Mouse (Mus musculus): ENCODE data around the gene Tldc1. TPM values are rescaled to one million over a fixed set of nuclear protein-coding genes. Genes with fewer than 3 reads are reported as not detected.

Gene Tldc1
- polyA plus RNA-seq, 1 experiment from 2014 or later, result 14.4 TPM

DNA sequence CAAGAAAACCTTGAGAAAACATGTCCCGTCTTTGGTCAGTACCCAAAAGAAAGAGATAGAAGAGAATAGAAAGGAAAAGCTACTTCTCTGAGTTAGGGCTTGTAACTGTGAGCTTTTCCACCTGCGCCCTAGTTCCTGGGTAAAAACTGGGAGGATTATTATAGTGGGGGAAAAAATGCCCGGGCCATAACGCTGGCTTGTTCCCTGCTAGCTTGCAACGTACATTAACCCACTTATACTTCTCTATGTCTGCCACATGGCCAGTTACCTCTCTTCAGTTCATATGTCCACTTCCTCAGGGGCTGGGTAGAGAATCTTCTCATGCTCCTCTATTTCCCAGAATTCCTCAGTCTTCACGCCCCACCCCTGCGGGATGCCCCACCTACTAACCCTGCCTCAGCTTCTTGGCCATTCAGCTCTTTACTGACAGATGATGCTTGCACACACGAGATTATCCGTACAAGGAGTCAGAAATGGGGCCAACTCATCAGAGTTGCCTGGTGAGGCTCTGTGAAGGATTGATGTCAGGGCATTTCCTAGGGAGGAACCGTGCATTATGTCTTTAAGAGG is 41.8 kb downstream of the Tldc1 start:
- H3K4me3 ChIP-seq, result no peak overlapping the region
- H3K27ac ChIP-seq, result no peak overlapping the region
- no peaks in the 10 kb centered on the region for H3K4me1 ChIP-seq
- H3K9me3 ChIP-seq, result no peaks in the 10 kb centered on the region
- no peak overlapping the region for H3K4me2 ChIP-seq (replicated peaks)
- H3K36me3 ChIP-seq, result no peaks in the 10 kb centered on the region
- no peak overlapping the region for H3K9ac ChIP-seq
- WGBS, result 86% methylated on average over 10 of the region's 10 CpGs
- ATAC-seq (ENCODE audit: insufficient number of reproducible peaks, insufficient read depth, low FRiP score, low TSS enrichment), result no peak
- no peaks in the 10 kb centered on the region for H3K27me3 ChIP-seq

DNA sequence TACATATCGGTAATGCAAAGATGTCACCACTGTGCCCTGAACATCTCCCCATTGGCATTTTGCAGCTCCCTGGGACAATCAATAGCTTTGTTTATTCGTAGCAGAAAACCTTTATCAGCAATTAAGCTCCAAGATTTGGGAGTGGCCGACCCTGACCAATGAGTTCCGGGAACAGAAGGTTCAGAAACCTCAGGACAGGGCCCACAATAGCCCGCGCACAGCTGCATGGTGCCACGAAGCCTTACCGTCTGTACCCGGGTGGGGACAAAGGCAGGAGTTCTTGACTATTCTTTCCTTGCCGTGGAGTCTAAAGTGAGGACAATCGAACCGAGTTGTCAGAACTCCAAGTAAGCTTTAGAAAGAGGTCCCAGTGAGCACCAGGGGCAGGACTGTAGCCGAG is 46.1 kb downstream of the Tldc1 start:
- Histone ChIP-seq H3K4me1 (0 out of 2 replicates have a peak, but pooled peaks cover 4% of the 10 kb centered on the region), H3K27me3 (no peaks in the 10 kb centered on the region), H3K36me3 (no peaks in the 10 kb centered on the region), H3K9ac (no peak overlapping the region), H3K27ac (no peak overlapping the region), H3K9me3 (no peaks in the 10 kb centered on the region), H3K4me2 (replicated peaks) (no peak overlapping the region), H3K4me3 (no peak overlapping the region)
- WGBS, result 87% methylated on average over 13 of the region's 13 CpGs
- no peak for ATAC-seq (ENCODE audit: insufficient number of reproducible peaks, insufficient read depth, low FRiP score, low TSS enrichment)

DNA sequence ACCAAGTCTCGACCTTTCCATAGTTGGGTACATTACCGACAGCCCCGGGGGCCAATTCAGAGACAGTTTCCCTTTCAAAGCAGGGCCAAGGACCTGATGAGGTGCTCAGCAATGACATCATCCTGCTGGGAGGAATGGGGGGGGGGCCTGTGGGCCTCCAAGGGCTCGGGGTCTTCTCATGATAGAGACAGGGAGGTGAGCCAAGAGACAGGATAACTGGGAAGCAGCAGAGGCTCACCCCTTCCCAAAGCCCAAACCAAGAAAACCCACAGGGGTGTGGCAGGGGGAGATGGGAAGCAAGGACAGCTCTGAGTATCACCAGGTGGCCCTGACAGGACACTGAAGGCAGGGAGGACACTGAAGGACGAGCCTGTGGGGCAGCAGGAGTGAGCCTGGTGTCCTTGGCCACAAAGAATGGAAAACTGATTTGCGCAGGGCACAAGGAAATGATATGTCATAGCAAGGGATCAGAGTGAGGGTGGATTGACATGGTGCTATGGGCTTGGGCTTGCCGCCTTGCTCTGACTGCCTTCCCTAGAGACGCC is 49.8 kb downstream of the Tldc1 start:
- Histone ChIP-seq H3K4me1 (0 out of 2 replicates have a peak, but pooled peaks cover 4% of the 10 kb centered on the region), H3K36me3 (no peaks in the 10 kb centered on the region), H3K4me3 (no peak overlapping the region), H3K27ac (no peak overlapping the region), H3K27me3 (no peaks in the 10 kb centered on the region), H3K9ac (no peak overlapping the region), H3K4me2 (replicated peaks) (no peak overlapping the region), H3K9me3 (no peaks in the 10 kb centered on the region)
- no peak for ATAC-seq (ENCODE audit: insufficient number of reproducible peaks, insufficient read depth, low FRiP score, low TSS enrichment)
- whole genome bisulfite sequencing, result 85% methylated on average over 8 of the region's 8 CpGs

DNA sequence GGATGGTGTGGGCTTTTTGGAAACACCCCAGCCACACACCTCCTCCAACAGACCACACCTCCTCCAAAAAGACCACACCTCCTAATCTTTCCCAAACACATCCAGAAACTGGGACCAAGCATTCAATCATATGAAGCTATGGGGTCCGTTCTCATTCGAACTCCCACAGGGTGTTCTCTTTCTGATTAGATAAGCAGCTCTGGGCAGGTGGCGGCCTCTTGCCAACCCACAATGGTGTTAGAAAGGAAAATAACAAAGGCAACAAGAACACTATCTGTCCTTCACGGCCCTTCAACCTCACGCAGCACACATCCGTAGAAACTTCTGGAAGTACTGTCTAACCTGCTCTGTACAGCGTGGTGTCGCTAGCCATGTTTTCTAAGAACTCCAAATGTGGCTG is 51.1 kb downstream of the Tldc1 start:
- ATAC-seq (ENCODE audit: insufficient number of reproducible peaks, insufficient read depth, low FRiP score, low TSS enrichment), result no peak
- H3K4me1 ChIP-seq, result 0 out of 2 replicates have a peak, but pooled peaks cover 4% of the 10 kb centered on the region
- no peaks in the 10 kb centered on the region for H3K27me3 ChIP-seq
- no peaks in the 10 kb centered on the region for H3K9me3 ChIP-seq
- H3K4me2 ChIP-seq (replicated peaks), result no peak overlapping the region
- no peak overlapping the region for H3K27ac ChIP-seq
- no peak overlapping the region for H3K9ac ChIP-seq
- 86% methylated on average over 8 of the region's 8 CpGs for WGBS
- no peak overlapping the region for H3K4me3 ChIP-seq
- no peaks in the 10 kb centered on the region for H3K36me3 ChIP-seq

DNA sequence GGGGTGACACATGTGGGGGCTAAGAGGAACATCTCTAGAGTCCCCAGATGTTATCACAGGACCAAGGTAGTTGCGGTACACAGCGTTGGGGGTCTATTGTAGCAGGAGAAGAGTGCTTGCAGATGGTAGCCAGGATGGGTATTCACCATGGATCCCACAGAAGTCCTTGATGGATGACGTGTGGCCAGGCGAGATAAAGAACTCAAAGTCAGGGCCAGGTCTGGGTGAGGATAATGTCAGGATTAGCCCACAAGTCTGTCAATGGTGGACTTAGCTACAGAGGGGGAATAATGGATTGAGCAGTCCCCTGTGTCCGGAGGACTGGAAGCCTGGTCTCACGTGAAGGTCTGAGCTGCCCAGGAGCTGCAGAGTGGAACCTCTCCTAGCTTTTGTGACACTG is 53.6 kb downstream of the Tldc1 start:
- H3K4me1 ChIP-seq, result no peaks in the 10 kb centered on the region
- ATAC-seq (ENCODE audit: insufficient number of reproducible peaks, insufficient read depth, low FRiP score, low TSS enrichment), result no peak
- no peak overlapping the region for H3K9ac ChIP-seq
- H3K36me3 ChIP-seq, result no peaks in the 10 kb centered on the region
- H3K4me2 ChIP-seq (replicated peaks), result no peak overlapping the region
- WGBS, result 83% methylated on average over 6 of the region's 6 CpGs
- H3K9me3 ChIP-seq, result no peaks in the 10 kb centered on the region
- no peak overlapping the region for H3K27ac ChIP-seq
- no peak overlapping the region for H3K4me3 ChIP-seq
- H3K27me3 ChIP-seq, result no peaks in the 10 kb centered on the region

DNA sequence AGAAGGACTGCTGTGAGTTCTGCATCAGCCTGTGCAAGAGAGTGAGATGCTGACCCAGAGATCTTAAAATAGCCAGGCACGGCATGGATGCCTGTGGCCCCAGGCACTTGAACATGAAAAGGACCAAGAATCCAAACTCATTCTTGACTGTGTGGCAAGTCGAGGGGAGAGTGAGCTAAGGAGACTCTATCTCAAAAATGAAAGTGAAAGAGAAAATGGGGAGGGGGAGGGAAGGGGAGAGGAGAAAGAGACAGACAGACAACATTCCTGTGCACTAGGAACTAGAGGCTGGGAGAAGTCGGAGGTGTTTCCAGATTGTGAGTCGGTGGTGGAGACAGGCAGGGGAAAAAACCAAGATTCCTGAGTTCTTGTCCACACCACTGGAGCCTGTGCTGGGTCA is 54.5 kb downstream of the Tldc1 start:
- no peak overlapping the region for H3K9ac ChIP-seq
- no peak for ATAC-seq (ENCODE audit: insufficient number of reproducible peaks, insufficient read depth, low FRiP score, low TSS enrichment)
- H3K4me2 ChIP-seq (replicated peaks), result no peak overlapping the region
- no peaks in the 10 kb centered on the region for H3K27me3 ChIP-seq
- H3K9me3 ChIP-seq, result no peaks in the 10 kb centered on the region
- WGBS, result 67% methylated on average over 4 of the region's 4 CpGs
- no peak overlapping the region for H3K4me3 ChIP-seq
- H3K4me1 ChIP-seq, result no peaks in the 10 kb centered on the region
- H3K36me3 ChIP-seq, result no peaks in the 10 kb centered on the region
- no peak overlapping the region for H3K27ac ChIP-seq

DNA sequence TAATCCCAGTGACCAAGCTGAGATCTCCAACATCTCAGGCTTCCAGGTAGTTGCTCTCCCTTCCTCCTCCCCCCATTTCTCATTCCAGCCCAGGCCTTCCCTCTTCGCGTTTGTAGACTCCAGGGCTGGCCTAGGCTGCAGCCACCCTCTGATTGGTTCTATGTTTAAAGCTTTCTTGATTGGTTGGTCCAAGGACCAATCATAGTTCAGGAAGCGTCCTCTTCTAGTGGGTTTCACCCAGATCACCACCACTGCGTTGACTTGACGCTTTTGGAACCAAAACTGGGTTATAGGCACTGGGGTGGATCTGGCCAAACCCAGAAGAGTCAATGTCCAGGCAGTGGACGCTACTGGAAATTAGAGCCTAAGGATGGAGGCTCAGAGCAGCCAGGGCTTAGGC is 55.9 kb downstream of the Tldc1 start:
- H3K9ac ChIP-seq, result no peak overlapping the region
- 57% methylated on average over 6 of the region's 6 CpGs for WGBS
- ATAC-seq (ENCODE audit: insufficient number of reproducible peaks, insufficient read depth, low FRiP score, low TSS enrichment), result no peak
- H3K4me2 ChIP-seq (replicated peaks), result no peak overlapping the region
- H3K27me3 ChIP-seq, result no peaks in the 10 kb centered on the region
- H3K4me3 ChIP-seq, result no peak overlapping the region
- H3K27ac ChIP-seq, result no peak overlapping the region
- no peaks in the 10 kb centered on the region for H3K36me3 ChIP-seq
- H3K4me1 ChIP-seq, result no peaks in the 10 kb centered on the region
- no peaks in the 10 kb centered on the region for H3K9me3 ChIP-seq

DNA sequence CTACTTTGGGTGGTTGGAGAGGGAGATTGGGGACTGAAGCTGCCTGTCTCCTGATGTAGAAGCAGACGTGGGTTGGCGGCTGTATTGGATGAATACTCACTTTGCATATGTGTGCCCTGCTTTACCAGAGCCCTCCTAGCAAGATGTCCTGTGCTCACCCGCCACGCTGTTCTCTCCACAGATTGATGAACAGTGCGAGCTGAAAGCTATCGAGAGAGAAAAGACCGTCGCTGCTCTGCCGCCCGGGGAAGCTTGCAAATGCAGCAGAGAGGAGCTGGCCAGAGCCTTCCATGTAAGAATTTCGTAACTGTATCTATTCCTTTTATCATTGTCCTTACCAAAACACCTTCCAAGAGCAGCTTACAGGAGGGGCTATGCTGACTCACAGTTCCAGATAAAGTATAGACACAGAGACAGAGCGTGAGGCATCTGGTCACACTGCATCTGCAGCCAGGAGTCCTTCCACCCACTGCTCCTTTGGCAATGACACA is 59.2 kb downstream of the Tldc1 start:
- H3K4me3 ChIP-seq, result no peak overlapping the region
- no peaks in the 10 kb centered on the region for H3K36me3 ChIP-seq
- no peak overlapping the region for H3K9ac ChIP-seq
- H3K27me3 ChIP-seq, result no peaks in the 10 kb centered on the region
- no peaks in the 10 kb centered on the region for H3K4me1 ChIP-seq
- H3K27ac ChIP-seq, result no peak overlapping the region
- WGBS, result 70% methylated on average over 12 of the region's 12 CpGs
- no peak overlapping the region for H3K4me2 ChIP-seq (replicated peaks)
- H3K9me3 ChIP-seq, result no peaks in the 10 kb centered on the region
- ATAC-seq (ENCODE audit: insufficient number of reproducible peaks, insufficient read depth, low FRiP score, low TSS enrichment), result no peak

DNA sequence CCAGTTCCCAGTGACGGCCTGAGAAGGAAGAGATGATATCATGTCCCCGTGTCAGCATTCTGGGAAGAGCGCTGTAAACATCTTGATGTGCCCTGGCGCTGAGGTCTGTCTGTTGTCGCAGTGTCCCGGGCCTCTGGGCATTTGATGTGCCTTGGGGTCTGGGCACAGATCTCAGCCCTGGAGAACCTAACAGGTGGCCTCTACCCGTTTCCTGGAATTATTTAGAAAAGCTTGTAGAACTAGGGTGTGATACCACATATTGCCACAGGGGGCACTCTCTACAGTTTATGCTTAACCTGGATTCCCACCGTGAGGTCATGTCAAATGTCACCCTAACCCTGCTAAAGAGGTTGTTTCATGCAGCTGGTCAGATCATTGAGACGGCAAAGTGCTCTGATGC is 60.5 kb downstream of the Tldc1 start:
- no peak for ATAC-seq (ENCODE audit: insufficient number of reproducible peaks, insufficient read depth, low FRiP score, low TSS enrichment)

DNA sequence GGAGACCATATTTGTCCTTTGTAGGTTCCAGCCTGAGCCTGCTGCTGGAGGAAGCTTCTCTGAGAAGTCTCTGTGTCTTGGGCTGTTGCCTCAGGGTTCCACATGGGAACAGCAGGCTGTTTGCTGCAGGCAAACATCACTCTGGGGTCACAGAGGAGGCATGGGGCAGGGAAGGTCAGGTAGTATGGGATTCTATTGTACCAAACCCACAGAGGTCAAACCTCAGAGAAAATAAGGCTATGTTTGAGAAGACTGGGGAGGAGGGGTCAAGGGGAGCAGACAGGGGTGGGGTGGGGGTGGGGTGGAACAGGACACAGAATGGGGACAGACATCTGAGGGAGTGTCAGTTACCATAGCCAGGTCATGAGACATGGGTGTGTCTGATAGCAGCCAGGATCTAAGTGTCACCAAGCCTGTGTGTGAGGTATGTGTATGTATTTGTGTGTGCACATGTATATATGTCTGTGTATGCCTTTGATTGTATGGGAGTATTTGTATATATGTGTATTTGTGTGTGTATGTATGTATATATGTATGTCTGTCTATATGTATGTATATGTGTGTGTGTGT is 61.4 kb downstream of the Tldc1 start:
- Histone ChIP-seq H3K4me2 (replicated peaks) (no peak overlapping the region), H3K36me3 (no peaks in the 10 kb centered on the region), H3K4me1 (no peaks in the 10 kb centered on the region), H3K4me3 (no peak overlapping the region), H3K27ac (no peak overlapping the region), H3K27me3 (no peaks in the 10 kb centered on the region), H3K9me3 (no peaks in the 10 kb centered on the region), H3K9ac (no peak overlapping the region)
- ATAC-seq (ENCODE audit: insufficient number of reproducible peaks, insufficient read depth, low FRiP score, low TSS enrichment), result no peak

More for the DNA sequence above, 60.5 kb downstream of the Tldc1 start:
- Histone ChIP-seq H3K36me3 (no peaks in the 10 kb centered on the region), H3K27me3 (no peaks in the 10 kb centered on the region), H3K4me3 (no peak overlapping the region), H3K4me1 (no peaks in the 10 kb centered on the region), H3K9me3 (no peaks in the 10 kb centered on the region), H3K9ac (no peak overlapping the region), H3K27ac (no peak overlapping the region), H3K4me2 (replicated peaks) (no peak overlapping the region)
- WGBS, result 64% methylated on average over 9 of the region's 9 CpGs

DNA sequence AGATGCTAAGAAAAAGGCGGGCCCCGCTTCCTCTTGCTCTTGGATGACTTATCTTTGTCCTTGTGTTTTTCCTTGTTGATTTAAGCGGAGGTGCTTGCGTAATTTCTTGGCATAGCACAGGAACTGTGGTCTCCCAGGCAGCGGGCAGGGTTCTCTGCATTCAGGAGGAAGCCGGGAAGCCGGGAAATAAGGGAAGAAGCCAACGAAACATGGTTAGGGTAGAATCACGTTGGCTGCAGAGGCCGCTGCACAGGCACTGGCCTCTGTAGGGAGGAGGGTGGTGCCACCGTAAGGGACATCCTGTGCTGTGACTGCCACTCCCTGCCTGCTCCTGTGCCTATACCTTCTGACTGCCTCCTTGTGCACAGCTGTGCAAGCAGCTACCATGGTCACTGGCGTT is 63.0 kb downstream of the Tldc1 start:
- Histone ChIP-seq H3K4me3 (no peak overlapping the region), H3K4me2 (replicated peaks) (no peak overlapping the region), H3K36me3 (no peaks in the 10 kb centered on the region), H3K9ac (no peak overlapping the region), H3K9me3 (no peaks in the 10 kb centered on the region), H3K27ac (no peak overlapping the region), H3K4me1 (no peaks in the 10 kb centered on the region), H3K27me3 (no peaks in the 10 kb centered on the region)
- ATAC-seq (ENCODE audit: insufficient number of reproducible peaks, insufficient read depth, low FRiP score, low TSS enrichment), result no peak
- WGBS, result 74% methylated on average over 12 of the region's 12 CpGs

DNA sequence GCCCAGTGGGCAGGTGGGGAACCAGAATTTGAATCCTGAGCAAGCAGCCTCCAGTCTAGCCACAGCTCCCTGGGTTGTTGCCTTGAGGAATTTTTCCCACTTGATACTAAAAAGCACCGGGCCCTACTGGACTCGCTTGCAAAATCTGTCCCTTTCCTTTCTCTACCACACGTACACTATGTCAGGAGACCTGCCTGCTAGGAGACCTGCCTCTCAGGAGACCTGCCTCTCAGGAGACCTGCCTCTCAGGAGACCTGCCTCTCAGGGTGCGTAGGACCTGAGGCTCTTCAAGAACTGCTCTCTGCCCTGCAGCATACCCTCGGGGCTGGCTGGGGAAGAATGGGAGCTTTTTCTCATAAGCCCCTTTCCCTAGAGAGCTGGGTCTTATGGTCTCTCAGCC is 64.8 kb downstream of the Tldc1 start:
- ATAC-seq (ENCODE audit: insufficient number of reproducible peaks, insufficient read depth, low FRiP score, low TSS enrichment), result no peak
- 69% methylated on average over 5 of the region's 5 CpGs for WGBS

More for the DNA sequence above, 64.8 kb downstream of the Tldc1 start:
- H3K36me3 ChIP-seq, result no peaks in the 10 kb centered on the region
- no peaks in the 10 kb centered on the region for H3K9me3 ChIP-seq
- H3K4me2 ChIP-seq (replicated peaks), result no peak overlapping the region
- H3K27me3 ChIP-seq, result no peaks in the 10 kb centered on the region
- no peak overlapping the region for H3K27ac ChIP-seq
- H3K9ac ChIP-seq, result no peak overlapping the region
- no peak overlapping the region for H3K4me3 ChIP-seq
- H3K4me1 ChIP-seq, result no peaks in the 10 kb centered on the region

Data from embryonic facial prominence, embryonic 12.5 days (tissue).